ENCODE assay signal across 9 mouse cellular contexts in genomic region chr15:34016397-34017156, GRCm38 (mm10).
DNase-seq lines count a peak whose midpoint lies in the region; ATAC-seq lines count a peak whose summit lies in the region.
"Had no signal": no experiment of that assay in that cellular context is flagged by ENCODE, and none has a peak within 500 bp of the region (broad histone marks: within the 10 kb centered on the region; RNA-seq: fewer than 3 reads in every experiment).

No protein-coding gene starts in this region.

- peak; percentile 15 for DNase-seq in adrenal gland, adult 2 months
- DNase-seq in adrenal gland, postnatal 4 days (ENCODE audit: low spot score in 2 of 2), result no peak
- peak; percentile 16 to 18 for DNase-seq in urinary bladder, adult 18-20 months (ENCODE audit: low spot score in 2 of 2)
- no peak for DNase-seq in urinary bladder, adult 2 months (ENCODE audit: low spot score)
- DNase-seq in embryo, embryonic 11.5 days (ENCODE audit: low read depth, low spot score), result peak; percentile 14
- DNase-seq in hindbrain, embryonic 14.5 days (ENCODE audit: low spot score), result peak; percentile 70
- DNase-seq in lung, postnatal 10 days, result peak; percentile 48
- DNase-seq in right cerebral cortex, postnatal 10 days (ENCODE audit: low spot score in 2 of 2), result peak; percentile 28 to 42

- H3K9ac ChIP-seq in hindbrain, embryonic 14.5 days, result no peak overlapping the region

- H3K4me1 ChIP-seq in hindbrain, embryonic 14.5 days (replicated peaks; ENCODE audit: control insufficient read depth, insufficient read depth, low read length), result no peaks in the 10 kb centered on the region

- peak; percentile 78 for ATAC-seq in hindbrain, embryonic 14.5 days (ENCODE audit: low FRiP score)

- peak overlapping the region; percentile 32; the same call in 1 of the 2 replicates for H3K4me2 ChIP-seq in hindbrain, embryonic 14.5 days (replicated peaks)

- no peak overlapping the region for H3K4me3 ChIP-seq in hindbrain, embryonic 14.5 days (replicated peaks; ENCODE audit: low read length)

- no peak overlapping the region for H3K27ac ChIP-seq in hindbrain, embryonic 14.5 days
- H3K27ac ChIP-seq: macrophage had no signal

- 49% methylated on average over 13 of the region's 13 CpGs for WGBS in hindbrain, embryonic 14.5 days

- no peaks in the 10 kb centered on the region for H3K9me3 ChIP-seq in hindbrain, embryonic 14.5 days (ENCODE audit: control insufficient read depth, low read length)

- no peaks in the 10 kb centered on the region for H3K36me3 ChIP-seq in hindbrain, embryonic 14.5 days (replicated peaks; ENCODE audit: control insufficient read depth, insufficient read depth)

- H3K27me3 ChIP-seq in hindbrain, embryonic 14.5 days (ENCODE audit: control insufficient read depth, insufficient read depth, low read length), result no peaks in the 10 kb centered on the region

Comparison
In these comparisons a context has a peak if more than half of its experiments do, and no peak if none do; other contexts are left out.
1. DNase-seq: peak in adrenal gland, adult 2 months (single experiment), urinary bladder, adult 18-20 months (2 of 2), embryo, embryonic 11.5 days (single experiment), hindbrain, embryonic 14.5 days (single experiment), lung, postnatal 10 days (single experiment) and right cerebral cortex, postnatal 10 days (2 of 2); none in adrenal gland, postnatal 4 days (0 of 2) and urinary bladder, adult 2 months (single experiment).